Mouse (Mus musculus) adrenal gland, adult 10 weeks (tissue): ENCODE data around the gene Edem2. TPM values are rescaled to one million over a fixed set of nuclear protein-coding genes. Genes with fewer than 3 reads are reported as not detected.

Experiments
- polyA plus RNA-seq: library from polyadenylated mRNA; stranded (reverse); fragments of 350-450 nt; fragmentation: Illumina TruSeq; extraction: RNeasy Lipid Tissue Mini Kit (QIAGEN cat#74804); gene quantifications from one replicate; pipeline ENCODE4 v1.2.3, GENCODE M21; 2014; ENCODE audit warnings: low read depth, low replicate concordance

Gene Edem2
- 13.9 TPM for polyA plus RNA-seq

DNA sequence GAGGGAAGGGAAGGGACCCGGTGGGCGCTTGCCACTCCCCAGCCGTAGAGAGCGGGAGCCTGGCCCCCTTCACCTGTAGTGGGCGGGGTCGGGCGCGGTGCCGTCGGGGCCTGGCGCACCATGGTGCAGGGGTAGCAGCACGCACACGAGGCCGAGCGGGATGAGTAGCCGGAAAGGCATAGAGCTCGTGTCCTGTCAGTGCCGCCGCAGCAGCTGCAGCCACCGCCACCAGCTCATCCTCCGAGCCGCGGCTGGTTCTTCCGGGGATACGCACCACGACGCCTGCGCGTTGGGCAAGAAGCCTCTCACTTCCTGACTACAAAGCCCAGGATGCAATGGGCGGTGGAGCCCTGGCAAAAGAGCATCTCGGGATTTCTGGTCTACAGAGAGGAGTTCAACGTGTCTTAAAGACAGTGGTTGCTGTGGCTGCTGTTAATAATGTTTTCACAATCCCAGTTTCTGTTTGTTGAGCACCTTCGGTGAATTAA, at the start of gene Edem2:
TSS of gene Edem2 (minus strand) at position 318 of the 488 bp plus-strand sequence.

DNA sequence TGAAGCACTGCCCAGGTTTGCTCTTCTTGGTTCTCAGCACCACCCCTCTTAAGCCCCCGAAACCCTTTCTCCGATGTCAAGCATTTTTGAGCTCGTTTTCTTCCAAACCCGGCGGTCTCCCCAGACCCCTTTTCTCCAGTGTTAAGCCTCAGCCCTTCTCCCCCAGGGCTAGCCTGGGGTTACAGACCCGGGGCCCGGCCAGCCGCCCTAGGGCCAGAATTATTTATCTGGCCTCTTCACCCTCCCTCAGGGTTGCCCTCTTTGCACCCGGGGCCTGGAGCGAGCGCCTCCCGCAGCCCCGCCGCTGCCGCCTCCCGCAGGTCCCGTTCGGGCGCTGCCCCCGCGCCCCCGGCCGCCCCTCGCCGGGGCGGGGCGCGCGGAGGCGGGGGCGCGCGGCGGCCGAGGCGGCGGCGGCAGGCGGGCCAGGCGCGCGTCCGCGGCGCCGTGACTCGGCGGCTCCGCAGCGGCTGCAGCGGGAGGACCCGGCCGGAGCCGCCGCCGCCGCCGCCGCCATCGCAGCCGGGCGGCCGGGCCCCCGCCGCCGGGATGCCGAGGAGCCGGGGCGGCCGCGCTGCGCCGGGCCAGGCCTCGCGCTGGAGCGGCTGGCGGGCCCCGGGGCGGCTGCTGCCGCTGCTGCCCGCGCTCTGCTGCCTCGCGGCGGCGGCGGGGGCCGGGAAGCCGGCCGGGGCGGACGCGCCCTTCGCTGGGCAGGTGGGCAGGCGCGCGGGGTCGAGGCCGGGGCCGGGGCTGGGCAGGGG, 45.8 kb upstream of the Edem2 start, which contains the start of gene Mmp24:
TSS of gene Mmp24 (plus strand) at position 416 of the 758 bp plus-strand sequence.

DNA sequence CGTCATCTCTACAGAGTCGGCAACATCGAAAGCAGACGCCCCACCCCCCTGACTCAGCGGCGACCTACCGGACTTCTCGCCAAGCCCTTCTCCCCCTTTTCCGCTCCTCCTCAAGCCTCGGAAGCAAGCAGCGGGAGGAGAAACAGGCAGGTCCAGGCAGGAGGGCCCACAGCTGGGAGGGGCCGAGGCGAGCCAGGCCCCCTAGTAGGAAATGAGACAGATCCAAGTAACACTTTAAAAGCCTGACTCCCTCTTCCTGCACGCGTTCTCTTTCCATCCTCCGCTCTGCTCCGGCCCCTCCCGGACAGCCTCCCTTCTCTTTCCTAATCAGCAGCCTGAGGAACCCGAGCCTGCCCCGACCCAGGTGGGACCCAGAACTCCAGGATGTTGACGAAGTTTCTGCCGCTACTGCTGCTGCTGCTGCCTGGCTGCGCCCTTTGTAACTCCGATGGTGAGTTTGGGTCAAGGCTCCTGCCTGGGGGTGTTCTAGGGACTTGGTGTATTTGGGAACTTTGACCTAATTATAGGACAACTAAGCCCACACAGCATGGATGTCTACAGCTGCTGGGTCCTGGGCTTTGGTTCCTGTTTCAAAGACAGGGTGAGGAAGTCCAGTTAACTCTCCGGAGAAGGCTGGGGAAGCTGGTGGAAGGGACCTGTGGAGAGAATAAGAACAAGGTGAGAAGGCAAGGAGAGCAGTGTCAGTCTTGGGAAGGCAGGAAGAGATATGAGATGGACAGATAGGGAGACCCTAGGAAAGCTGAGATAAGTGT, 21.9 kb upstream of the Edem2 start, which contains the start of gene Procr:
TSS of gene Procr (plus strand) at position 104 of the 773 bp plus-strand sequence.

GRCm38 (mm10) chr2:155735766-155736165, 6.5 kb upstream of the Edem2 start, which contains the start of gene Gm17581:
Gm17581 (minus strand) TSS chr2:155735866.

DNA sequence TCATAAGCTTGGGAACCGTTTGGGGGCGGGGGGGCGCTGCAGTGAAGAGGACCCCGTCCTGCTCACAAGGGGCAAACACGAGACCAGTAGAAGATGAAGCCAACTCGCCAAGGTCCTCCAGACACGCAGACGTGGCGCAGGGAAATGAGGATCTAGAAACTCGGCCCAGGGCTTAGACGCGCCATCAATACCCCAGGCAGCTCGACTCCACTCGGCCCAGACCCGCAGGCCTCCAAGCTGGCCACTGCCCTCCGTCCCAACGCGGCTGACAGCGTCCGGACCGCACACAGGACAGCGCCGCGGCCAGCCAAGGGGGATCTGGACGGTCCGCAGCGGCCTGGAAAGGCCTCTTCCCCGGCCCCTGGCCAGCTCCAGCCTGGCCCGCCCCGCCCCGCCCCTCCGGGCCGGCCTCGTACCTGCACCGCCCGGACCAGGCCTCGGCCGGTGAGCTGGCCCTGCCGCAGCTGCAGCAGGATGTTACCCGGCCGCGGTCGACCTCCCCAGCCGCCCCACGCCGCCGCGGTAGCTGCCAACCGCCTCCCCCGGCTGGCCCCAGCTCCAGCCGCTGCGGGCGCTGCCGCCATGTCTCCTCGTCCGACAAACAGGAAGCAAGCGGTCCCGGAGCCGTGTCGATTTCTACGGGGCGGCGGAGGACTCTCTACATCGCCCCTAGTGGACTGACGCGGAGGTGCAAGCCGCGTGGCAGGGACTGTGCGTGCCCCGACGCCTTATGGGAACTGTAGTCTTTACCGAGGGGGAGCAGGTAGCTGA, 37.4 kb downstream of the Edem2 start, which contains the start of gene Trpc4ap:
TSS of gene Trpc4ap (minus strand) at position 662 of the 771 bp plus-strand sequence.

Other genes starting within 250 kb of the Edem2 start
- 46.7 TPM for gene Acss2, start 211.5 kb downstream of the Edem2 start, polyA plus RNA-seq
- gene Ggt7, start 211.2 kb downstream of the Edem2 start, polyA plus RNA-seq, result 0.41 TPM
- 10.0 TPM for gene Gss, start 136.7 kb downstream of the Edem2 start, polyA plus RNA-seq
- not detected for gene Myh7b, start 118.3 kb downstream of the Edem2 start, polyA plus RNA-seq
- 135 TPM for gene Trpc4ap, start 37.1 kb downstream of the Edem2 start, polyA plus RNA-seq
- not detected for gene Gm17581, start 6.4 kb upstream of the Edem2 start, polyA plus RNA-seq
- gene Procr, start 21.6 kb upstream of the Edem2 start, polyA plus RNA-seq, result 26.1 TPM
- 0.17 TPM for gene Mmp24, start 45.9 kb upstream of the Edem2 start, polyA plus RNA-seq
- gene BC029722, start 90.0 kb upstream of the Edem2 start, polyA plus RNA-seq, result 203 TPM
- 17.1 TPM for gene Eif6, start 97.5 kb upstream of the Edem2 start, polyA plus RNA-seq
- 0.17 TPM for gene Fam83c, start 105.4 kb upstream of the Edem2 start, polyA plus RNA-seq
- gene Uqcc1, start 200.8 kb upstream of the Edem2 start, polyA plus RNA-seq, result 74.9 TPM
- not detected for gene Gm15557, start 211.3 kb upstream of the Edem2 start, polyA plus RNA-seq
- not detected for gene Gdf5, start 215.9 kb upstream of the Edem2 start, polyA plus RNA-seq
- 1.1 TPM for gene Cep250, start 227.0 kb upstream of the Edem2 start, polyA plus RNA-seq